Mouse (Mus musculus) hematopoietic multipotent progenitor cell, adult 10-12 weeks (in vitro differentiated cells): Measurements from ENCODE around the gene Tmem121. TPM values are rescaled to one million over a fixed set of nuclear protein-coding genes. Genes with fewer than 3 reads are reported as not detected.

ENCODE experiments used
- polyA plus RNA-seq: library from polyadenylated mRNA; stranded (reverse); fragments of >175 nt; gene quantifications from 2 replicates; pipeline ENCODE4 v1.2.3, GENCODE M21; 2012; ENCODE audit warnings: low replicate concordance

The Tmem121 gene
- 6.2 and 7.7 TPM in 2 replicates for polyA plus RNA-seq

GRCm38 (mm10) chr12:113185442-113186291 is at the start of gene Tmem121:
TSS of gene Tmem121 (plus strand) at chr12:113185930.

GRCm38 (mm10) chr12:113139908-113140615 is 45.7 kb upstream of the Tmem121 start, which contains the start of gene Crip2:
TSS of gene Crip2 (plus strand) at chr12:113140236.

GRCm38 (mm10) chr12:113146112-113147057 is 39.3 kb upstream of the Tmem121 start, which contains the start of gene Crip1:
TSS of gene Crip1 (plus strand) at chr12:113146316.

GRCm38 (mm10) chr12:113155887-113156539 is 29.7 kb upstream of the Tmem121 start, which contains the start of gene Tedc1:
TSS of gene Tedc1 (plus strand) at chr12:113156421.

Other genes starting within 250 kb of the Tmem121 start
- 21.4 and 24.4 TPM in 2 replicates for gene Nudt14, start 243.8 kb upstream of the Tmem121 start, polyA plus RNA-seq
- 52.2 and 191 TPM in 2 replicates for gene Btbd6, start 209.4 kb upstream of the Tmem121 start, polyA plus RNA-seq
- 41.4 and 66.3 TPM in 2 replicates for gene Brf1, start 185.2 kb upstream of the Tmem121 start, polyA plus RNA-seq
- 25.9 and 44.3 TPM in 2 replicates for gene Pacs2, start 171.4 kb upstream of the Tmem121 start, polyA plus RNA-seq
- gene Tex22, start 111.4 kb upstream of the Tmem121 start, polyA plus RNA-seq: 0.31 and 0.79 TPM in 2 replicates
- 115 and 142 TPM in 2 replicates for gene Mta1, start 87.7 kb upstream of the Tmem121 start, polyA plus RNA-seq
- 73.7 and 109 TPM in 2 replicates for gene Crip2, start 45.7 kb upstream of the Tmem121 start, polyA plus RNA-seq
- gene Crip1, start 39.6 kb upstream of the Tmem121 start, polyA plus RNA-seq: 153 and 469 TPM in 2 replicates
- 23.4 and 24.2 TPM in 2 replicates for gene Tedc1, start 29.5 kb upstream of the Tmem121 start, polyA plus RNA-seq